Mouse (Mus musculus): ENCODE results near the gene Rapsn.
A peak's percentile ranks its signal among the peaks of the same experiment; 100 is the strongest.

The Rapsn gene

DNA sequence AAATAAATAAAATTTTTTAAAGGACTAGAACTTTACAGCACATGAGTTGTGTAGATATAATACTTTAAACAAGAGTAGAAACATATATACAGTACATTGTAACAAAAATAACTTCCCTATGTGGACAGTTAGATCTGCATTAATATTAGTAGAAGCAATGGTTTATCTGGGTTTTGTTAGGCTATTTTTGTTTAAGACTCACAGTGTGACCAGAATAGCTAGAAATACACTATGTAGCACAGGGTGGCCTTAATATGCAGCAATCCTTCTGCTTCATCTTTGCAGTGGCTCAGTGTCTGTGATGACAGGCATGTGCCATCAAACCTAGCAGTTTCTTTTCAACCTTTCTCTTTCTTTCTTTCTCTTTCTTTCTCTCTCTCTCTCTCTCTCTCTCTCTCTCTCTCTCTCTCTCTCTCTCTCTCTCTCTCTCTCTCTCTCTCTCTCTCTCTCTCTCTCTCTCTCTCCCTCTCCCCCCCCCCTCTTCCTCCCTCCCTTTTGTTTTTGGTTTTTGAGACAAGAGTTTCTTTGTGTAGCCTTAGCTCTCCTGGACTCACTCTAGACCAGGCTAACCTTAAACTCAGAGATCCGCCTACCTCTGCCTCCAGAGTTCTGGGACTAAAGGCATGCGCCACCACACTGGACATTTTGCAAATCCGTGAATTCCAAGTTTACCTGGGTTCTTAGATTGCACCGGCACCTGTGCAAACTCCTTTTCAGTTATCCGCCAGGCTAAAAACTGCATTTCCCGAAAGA lies 17.9 kb downstream of the Rapsn start:
- DNase-seq (ENCODE audit: low read depth, low spot score) = no peak

DNA sequence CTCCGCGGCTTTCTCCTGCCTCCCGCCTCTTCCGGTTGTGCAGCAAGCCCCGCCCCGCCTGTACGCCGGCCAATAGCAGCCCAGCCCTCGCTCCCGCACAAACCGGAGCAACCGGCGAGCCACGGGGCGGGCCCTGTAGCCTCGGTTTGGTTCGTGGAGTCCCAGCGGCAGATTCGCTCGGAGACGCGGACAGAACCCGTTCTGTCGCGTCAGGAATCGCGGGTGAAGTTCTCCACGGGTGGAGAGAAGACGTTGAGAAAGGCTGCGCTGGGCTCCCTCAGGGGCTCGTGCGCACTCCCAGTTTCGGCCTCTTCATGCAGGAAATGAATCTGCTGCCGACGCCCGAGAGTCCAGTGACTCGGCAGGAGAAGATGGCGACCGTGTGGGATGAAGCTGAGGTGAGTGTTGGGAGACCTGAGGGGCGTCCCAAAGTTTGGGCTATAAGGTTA lies 18.5 kb downstream of the Rapsn start, which contains the start of gene Psmc3:
TSS of gene Psmc3 (plus strand) at position 76 of the 449 bp plus-strand sequence.
- peak; percentile 93 for DNase-seq (ENCODE audit: low read depth, low spot score)

DNA sequence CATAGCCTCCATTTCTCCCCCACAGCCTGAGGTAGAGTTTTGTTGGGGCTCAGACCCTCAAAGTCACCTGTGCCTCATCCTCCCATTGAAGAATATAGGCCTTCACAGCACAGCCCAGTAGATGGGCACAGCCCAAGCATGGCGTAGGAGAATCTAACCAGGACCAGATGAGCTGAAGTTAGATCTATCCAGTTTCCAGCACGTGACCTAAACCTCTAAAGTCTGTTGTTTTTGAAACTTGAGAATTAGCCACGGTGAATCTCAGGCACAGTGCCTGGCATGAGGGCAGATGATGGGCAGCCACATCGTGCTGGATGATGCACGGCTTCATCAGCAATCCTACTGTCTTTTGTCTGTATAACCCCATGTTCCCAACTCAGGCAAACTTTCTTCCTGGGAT lies 23.0 kb downstream of the Rapsn start:
- no peak for DNase-seq (ENCODE audit: low read depth, low spot score)

DNA sequence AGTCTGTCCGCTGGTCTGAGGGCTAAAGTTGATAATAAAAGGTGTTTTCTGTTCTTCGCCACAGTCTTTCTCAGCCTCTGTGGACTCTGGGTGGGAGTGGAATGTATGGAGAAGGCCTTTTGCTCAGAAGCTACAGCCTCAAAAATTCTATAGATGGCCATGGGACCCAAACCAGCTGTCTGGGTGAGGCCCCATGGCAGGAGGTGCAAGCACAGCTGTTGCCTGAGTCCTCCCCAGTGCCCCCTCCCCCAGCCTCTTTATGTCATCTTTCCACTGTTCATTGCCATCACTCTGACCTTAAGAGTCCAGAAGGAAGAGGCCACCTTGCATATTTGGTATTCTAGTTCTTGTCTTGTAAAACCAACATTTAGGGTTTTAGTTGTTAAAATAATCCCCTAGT lies 24.0 kb downstream of the Rapsn start:
- no peak for DNase-seq (ENCODE audit: low read depth, low spot score)

DNA sequence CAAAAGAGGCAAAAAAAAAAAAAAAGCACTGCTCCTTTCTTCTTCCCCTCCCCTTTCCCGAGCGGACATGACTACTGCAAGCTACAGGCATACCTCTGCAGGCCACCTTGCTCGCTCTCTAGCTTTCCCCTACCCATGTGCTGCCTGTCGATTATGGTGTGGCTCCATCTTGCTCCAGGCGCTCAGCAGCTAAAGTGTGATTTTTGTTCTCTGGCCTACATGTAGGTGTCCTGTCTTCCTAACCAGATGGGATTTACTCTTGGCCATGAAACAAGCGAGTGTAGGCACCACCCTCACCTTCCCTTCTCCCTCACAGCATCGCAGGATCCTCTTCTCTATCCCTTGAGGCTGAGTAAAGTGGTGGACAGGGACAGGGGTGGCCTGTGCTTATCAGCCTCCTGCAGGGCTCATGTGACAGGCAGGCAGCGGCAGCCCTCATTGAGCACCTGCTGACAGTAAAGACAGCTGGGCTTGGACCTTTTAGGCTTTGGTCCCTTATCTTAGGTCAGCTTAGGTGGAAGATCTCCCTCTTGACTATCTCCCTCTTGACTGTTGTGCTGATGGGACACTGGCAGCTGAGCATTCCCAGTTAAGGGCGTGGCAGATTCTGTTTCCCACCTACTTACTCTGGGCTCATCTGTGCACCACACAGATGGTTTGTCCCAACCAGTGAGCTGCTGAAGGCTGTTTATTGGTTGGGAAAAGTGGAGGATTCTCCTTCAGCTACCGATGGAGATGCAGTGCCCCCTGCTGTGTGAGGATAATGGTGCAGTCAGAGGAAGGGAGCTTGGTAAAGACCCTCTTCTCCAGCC lies 25.3 kb downstream of the Rapsn start:
- DNase-seq (ENCODE audit: low read depth, low spot score) = peak; percentile 73

DNA sequence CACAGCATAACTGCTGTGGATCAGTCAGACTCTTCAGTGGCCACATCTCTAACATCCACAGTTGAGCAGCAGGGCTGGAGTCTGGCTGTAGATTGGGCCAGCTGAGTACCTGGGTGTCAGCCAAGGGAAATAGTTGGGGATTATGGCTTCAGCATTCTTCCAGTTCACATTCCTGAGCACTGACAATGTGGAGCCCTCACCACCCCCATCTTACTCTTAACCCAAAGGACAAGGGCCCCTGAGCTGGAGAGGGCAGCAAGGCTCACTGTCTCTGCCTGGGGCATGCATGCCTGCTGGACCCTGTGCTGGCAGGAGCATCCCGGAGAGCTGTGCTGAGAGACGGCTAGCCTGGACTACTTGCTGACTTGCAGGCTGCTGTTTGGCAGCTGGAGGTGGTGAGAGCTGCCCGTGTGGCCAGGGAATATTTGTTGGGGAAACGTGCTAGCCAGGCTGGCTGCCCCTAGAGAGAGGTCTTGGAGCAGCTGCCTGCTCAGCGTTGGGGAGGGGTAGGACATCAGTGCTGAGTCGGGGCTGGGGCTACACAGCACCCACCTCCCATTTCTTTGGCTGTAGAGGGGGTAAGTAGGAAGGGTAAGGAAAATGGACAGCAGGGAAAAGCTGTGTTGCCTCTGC lies 26.5 kb downstream of the Rapsn start:
- peak; percentile 97 for DNase-seq (ENCODE audit: low read depth, low spot score)

DNA sequence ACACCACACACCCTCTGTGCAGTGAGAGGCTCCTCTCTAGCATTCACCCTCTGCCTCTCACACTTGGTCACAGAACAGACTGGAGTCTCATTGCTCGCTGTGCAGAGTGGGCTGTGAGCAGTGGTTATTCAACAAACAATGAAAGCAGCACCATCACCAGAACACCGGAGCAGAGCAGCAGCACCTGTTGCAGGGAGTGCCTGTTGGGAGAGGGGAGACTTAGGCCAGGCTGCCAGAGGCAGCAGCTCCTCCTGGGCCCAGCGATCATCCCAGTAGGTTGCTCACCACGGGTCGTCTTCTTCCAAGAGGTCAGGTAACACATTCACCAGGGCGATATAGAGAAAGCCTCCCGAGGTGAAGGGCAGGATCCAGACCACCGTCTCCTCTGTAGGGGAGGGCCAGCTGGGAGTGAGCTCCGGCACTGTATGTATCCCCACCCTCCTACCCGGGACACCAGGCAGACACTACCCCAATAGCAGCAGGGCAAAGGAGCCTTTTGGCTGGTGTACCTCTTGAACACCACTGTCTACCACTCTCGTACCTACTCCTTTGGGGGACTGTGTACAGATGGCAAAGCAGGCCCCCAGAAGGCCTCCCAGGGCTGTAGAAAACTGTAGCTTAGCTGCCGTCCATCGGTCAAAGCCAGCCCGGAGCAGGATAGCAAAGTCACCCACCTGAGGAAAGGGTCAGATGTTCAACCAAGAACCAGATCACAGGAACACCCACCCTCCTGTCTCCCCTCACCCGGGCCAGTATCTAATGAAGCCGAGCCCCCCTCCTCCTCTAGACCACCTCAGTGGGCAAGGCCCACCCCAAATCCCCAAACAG lies 27.6 kb downstream of the Rapsn start:
- no peak for DNase-seq (ENCODE audit: low read depth, low spot score)

DNA sequence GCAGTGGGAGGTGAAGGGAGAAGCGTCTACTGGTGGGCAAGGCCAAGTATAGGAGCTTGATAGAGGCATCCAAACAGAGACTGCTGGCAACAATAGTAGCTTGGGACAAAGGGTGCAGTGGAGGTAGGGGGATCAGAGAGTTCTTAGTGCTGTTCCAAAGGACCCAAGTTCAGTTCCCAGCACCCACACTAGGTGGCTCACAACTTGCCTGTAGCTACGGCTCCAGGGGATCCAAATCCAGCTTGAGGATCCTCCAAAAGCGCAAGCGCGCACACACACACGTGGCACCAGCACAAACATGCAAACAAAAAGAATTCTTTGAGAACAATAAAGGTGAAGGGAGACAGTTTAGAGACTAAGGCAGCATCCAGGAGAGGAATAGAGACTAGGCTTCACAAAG lies 28.8 kb downstream of the Rapsn start:
- peak; percentile 53 for DNase-seq (ENCODE audit: low read depth, low spot score)

DNA sequence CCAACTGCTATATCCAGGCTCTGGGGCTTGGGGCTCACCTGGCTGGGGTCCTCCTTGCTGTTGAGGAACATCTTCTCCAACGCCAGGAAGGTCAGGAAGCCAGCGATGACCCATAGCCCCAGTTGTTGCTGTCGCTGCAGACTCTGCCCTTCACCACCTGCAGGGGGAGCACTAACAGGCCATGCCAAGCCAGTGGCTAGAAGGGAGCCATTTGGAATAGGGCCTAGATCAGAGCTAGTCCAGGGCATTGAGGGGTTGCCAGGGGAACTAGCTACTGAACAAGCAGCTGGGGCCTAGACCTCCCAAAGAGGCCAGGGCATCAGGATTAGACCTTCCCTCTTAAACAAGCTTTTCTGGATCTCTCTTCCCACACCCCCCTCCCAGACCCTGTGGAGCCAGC lies 30.1 kb downstream of the Rapsn start:
- peak; percentile 77 for DNase-seq (ENCODE audit: low read depth, low spot score)

DNA sequence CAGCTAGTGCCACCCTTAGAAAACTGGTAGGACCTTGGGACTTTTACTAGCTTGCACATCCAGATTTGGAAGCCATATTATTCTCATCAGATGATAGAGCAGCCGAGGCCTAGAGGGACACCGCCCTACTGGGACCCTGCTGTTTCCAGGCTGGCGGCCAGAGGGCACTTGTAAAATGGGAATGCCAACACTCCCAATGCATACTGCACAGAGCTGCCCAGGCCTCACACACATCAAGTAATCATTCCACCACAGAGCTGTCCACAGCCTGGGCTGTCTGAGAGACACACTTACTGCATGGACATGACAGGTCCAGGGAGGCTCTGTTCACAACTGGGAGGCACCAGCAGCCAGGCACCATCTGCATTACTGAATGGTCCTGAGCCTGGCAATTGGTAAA lies 31.0 kb downstream of the Rapsn start:
- no peak for DNase-seq (ENCODE audit: low read depth, low spot score)

DNA sequence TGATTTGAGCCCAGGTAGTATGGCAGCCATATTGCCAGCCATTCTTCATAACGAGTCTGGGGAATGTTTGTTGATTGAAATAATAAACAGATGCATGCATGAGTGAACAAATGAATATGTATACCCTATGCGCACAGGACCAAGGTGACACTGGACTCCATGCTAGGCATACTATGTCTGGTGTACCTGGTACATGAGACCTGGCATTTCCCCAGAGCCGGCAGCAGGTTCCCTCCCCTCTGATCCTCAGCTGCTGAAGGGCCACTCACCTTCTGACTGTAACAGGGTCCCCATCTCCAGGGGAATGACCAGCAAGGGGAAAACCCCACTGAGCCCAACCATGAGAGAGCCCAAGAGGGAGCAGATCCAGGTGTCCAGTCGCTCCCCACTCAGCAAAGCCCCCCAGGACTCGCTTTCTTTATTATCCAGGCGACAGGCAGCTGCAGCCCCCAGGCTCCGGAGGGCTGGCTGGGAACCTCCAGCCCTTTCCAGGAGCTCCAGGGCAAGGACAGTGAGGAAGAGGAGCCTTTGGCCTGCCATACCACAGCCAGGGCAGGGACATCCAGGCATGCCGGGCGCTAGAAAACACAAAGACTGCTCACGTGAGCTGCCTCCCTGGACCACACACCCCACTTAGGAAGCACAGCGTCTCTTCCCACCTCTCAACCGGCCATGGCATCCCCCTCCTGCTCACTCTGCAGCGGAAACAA lies 32.9 kb downstream of the Rapsn start:
- DNase-seq (ENCODE audit: low read depth, low spot score) = no peak

DNA sequence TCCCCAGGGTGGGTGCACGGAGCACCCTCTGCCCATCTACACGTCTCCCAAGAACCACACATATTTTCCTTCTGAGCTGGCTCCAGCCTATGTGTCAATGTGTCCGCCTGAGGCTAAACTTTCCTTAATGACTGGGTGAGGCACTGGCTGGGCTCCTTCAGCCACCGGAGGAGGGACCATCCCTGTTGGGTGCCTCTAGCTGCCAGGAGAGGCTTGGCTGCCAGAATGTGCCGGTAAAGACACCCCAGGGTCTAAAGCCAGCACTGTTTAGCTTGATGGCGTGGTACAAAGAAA lies 33.4 kb downstream of the Rapsn start:
- DNase-seq (ENCODE audit: low read depth, low spot score) = peak; percentile 92

DNA sequence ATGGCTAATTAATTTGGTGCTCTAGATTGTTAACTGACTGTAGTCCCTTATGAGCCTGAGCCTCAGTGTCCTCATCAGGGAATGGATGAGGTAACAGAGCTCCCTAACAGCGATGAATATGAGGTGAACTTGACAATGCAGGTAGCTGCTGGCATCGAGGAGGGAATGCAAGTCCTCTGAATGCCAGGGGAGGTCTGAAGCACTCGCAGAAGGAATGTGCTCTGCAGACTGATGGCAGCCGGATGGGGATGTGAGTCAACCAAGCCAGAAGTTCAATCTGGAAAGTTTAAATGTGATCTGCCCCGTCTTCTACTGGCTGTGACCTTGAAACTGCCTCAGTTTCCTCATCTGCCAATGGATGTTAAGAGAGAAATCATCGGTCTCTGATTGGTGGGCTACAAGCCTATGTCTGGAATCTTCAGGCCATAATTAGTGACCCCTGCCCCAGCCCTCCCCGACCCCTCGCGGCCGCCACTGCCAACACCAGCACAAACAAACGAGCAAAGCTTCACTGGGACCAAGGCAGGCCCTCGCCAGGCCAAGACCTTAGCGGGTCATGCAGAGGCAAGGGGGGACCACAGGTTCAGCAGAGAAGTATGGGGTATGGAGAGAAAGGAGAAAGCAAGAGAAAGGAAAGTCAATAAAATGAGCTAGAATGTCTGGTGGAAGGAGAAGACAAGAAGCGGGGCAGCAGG lies 34.0 kb downstream of the Rapsn start:
- peak; percentile 81 for DNase-seq (ENCODE audit: low read depth, low spot score)

DNA sequence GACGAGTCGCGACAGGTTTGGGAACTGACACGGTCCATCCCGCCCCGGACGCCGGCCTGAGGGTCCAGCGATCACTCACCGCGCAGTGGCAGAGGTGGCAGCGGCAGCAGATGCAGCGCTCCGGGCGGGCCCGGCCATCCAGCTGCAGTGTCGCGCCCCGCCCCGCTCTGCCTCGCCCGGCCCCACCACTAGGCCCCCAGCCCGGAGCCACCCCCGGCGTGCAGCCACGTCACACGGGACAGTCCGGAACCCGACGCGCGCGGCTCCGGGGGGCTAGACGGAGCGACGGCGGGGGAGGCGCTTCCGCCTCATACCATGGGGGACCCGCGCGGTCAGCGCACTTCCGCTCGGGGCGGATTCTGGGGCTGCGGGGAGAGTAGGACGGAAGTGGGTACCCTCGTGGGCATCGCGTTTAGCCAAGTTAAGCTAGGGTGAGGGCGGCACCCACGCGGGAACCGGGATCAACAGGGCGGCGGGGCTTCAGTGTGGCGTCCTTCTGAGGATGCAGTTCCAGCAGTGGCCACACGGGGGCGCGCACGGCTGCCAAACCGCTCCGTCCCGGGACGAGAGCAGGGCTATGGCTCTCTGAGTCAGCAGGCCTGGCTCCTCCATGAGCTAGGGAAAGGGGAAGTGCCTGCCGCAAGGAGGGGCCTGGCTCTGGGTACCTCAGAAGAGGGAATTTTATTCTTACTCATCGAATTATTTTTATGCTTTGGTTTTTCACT lies 34.8 kb downstream of the Rapsn start, which contains the start of gene Slc39a13:
TSS of gene Slc39a13 (minus strand) at position 342 of the 725 bp plus-strand sequence.
- DNase-seq (ENCODE audit: low read depth, low spot score) = peak; percentile 99

DNA sequence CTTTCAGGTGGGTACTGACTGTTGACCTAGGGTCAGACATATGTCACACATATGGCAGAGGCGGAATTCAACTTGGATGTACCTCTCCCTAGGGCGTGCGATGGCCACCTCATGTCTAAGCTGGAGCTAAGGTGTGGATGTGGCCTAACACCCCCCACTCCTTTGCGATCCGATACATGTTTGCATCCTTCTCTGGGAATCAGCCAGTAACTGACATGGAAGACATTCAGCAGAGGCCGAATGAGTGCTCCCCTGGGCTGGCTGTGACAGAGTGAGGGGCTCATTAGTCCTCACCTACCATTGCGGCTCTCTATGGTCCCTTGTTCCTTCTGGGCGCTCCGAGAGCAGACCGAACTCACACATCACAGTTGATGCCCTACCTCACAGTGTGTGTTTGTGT lies 35.6 kb downstream of the Rapsn start:
- no peak for DNase-seq (ENCODE audit: low read depth, low spot score)

DNA sequence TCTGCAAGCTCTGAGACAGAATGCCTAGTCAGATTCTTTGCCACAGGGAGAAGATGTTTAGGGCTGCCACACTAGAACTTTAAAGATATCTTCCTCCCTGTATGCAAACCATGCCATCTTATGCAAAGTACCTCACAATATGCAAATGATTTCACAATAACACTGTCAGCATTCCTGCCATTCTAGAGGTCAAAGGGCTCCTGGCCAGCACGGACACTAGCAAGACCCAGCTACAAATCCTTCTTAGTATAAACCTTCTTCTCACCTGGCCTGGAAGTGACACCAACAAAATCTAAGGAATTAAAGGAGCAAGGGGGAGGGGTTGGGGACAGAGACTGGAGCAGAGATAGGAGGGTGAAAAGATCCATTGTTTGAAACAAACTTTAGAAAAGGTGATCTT lies 36.7 kb downstream of the Rapsn start:
- DNase-seq (ENCODE audit: low read depth, low spot score) = no peak

DNA sequence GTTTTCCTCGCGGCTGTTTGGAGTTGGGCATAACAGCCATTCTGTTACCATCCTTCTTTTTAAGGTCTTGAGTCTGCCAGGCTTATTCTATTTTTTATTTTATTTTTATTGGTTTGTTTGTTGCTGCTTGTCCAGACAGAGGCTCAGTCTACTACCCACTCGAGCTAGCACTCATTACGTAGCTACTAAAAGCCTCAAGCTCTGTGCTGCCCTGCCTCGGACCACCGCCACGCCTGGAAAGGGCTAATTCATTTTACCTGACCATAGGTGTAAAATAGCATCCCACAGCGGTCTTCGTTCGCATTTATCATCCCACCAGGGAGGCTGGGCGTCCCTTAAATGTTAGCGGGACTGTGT lies 42.5 kb downstream of the Rapsn start:
- DNase-seq (ENCODE audit: low read depth, low spot score) = no peak

DNA sequence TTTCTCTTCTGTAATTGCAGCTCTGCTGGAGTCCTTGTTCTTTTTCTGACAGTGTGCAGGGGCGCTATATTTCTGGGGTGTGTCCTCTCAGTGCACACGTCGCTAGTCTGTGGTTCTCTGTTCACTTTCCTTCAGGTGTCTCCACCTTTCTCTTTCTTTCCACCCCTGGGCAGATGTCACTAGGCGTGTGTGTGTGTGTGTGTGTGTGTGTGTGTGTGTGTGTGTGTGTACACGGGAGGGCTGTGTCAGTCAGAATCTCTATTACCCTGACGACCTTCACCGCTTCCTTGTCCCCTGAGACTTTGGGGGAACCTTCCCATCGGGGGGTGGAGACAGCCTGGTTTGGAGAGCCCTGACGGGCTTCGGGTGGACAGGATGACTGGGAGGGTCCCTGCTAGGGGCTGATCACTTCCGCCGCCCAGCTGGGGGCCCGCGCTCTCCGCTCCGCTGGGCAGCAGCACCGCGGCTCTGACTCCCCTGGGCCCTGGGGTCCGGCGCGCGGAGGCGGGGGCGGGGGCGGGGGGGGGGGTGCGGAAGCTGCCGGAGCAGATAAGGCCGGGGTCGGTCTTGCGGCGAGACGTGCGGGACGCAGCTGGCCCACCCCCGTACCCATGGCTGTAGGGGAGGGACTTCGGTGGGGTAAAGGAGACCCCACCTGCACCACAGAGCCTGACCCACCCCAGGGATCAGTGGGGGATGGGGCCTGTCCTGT lies 43.0 kb downstream of the Rapsn start:
- DNase-seq (ENCODE audit: low read depth, low spot score) = no peak

DNA sequence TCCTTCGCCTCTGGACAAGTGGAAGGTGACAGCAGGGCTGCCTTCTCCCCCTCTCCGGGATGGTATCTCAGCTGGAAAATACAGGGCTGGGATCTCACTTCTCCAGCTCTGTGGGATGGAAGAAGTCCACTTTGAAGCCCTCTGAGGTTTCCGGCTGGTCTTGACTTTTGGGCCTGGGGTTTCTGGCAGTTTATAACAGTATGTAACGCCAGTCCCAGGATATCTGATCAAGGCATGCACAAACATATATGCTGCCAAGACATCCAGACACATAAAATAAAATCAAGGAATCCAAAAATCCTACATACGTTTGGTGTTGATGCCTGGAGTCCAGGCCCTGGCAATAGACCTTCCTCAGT lies 43.6 kb downstream of the Rapsn start:
- no peak for DNase-seq (ENCODE audit: low read depth, low spot score)

All from 3T3-L1 (cell line).